Mouse (Mus musculus): ENCODE results near the gene Tor1a. TPM values are rescaled to one million over a fixed set of nuclear protein-coding genes. Genes with fewer than 3 reads are reported as not detected.
"Not testable (repeated sequence)": the region's sequence is repeated elsewhere in the genome, so short reads cannot be mapped to it uniquely, and the experiment has no call there.

The Tor1a gene
- total RNA-seq, 2 experiments from 2014 or later = 4.3 to 5.9 TPM

DNA sequence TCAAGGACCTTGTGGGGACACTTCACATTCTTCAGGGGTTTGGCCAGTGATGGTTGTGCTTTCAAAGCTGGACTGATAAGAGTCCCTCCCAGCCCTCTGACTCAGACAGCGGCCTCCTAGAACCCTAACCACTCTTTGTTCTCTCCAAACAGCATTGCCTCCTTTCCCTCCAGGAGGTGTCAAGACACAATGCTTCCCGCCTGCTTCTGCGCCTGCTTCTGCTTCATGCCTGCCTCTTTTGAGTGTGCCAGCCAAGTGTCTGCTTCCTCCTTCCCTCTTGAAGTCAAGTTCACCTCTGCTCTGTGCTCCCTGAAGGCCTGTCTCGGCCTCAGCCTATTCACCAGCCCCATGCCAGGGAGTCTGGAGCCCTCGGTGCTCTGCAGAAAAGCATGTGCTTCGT is 49.6 kb downstream of the Tor1a start:
- DNase-seq = no peak

GRCm38 (mm10) chr2:30917649-30918048 is 50.1 kb downstream of the Tor1a start:
- no peak for DNase-seq

DNA sequence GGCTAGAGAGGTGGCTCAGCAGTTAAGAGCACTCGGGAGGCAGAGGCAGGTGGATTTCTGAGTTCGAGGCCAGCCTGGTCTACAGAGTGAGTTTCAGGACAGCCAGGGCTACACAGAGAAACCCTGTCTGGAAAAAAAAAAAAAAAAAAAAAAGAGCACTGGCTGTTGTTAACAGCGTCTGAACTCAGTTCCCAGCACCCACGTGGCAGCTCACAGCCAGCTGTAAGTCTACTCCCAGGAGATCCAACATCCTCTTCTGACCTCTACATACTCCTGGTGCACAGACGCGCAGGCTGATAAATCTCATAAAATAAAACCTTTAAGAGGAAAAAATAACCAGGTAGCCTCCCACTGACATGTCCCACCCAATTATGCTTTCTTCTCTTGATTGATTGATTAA is 51.8 kb downstream of the Tor1a start:
- not testable (repeated sequence) for DNase-seq

- DNase-seq = no peak
These were observed 52.4 kb downstream of the Tor1a start for GRCm38 (mm10) chr2:30915376-30915775.

DNA sequence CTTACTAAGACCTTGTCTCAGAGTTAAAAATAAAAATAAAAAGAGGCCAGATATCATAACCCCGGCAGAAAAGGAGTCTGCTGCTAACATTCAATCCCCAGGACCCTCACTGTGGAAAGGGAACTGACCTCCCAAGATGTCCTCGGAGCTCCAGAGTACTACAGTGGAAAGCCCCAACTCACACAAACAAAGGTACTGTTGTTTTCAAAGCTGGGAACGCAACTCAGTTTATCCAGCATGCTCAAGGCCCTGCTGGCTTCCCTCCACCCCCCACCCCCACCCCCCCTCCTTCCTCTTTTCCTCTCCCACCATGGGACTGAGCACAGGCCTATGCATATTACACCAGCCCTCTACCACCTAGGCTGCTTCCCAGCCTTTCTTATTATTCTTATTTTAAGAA is 52.9 kb downstream of the Tor1a start:
- no peak for DNase-seq

GRCm38 (mm10) chr2:30913022-30913421 is 54.7 kb downstream of the Tor1a start:
- no peak for DNase-seq

- peak; percentile 72 for DNase-seq
These were observed 55.4 kb downstream of the Tor1a start for GRCm38 (mm10) chr2:30912291-30912773.

Other genes with a start within 250 kb of the Tor1a start
- gene 1700001O22Rik, start 164.3 kb downstream of the Tor1a start, total RNA-seq (2021) = 1 to 10 TPM in 1 of 2 experiments, under 1 TPM in 1; 0.72 to 1.5 TPM
- 10 to 100 TPM; 15.6 to 16.2 TPM for gene Ntmt1, start 160.1 kb downstream of the Tor1a start, total RNA-seq (2021)
- 1 to 10 TPM; 5.4 to 5.5 TPM for gene Asb6, start 137.6 kb downstream of the Tor1a start, total RNA-seq (2021)
- gene Prrx2, start 133.0 kb downstream of the Tor1a start, total RNA-seq (2021) = 1 to 10 TPM; 2.1 to 3.0 TPM
- 1 to 10 TPM; 4.1 to 6.9 TPM for gene Ptges, start 38.1 kb downstream of the Tor1a start, total RNA-seq (2021)
- gene Tor1b, start 15.0 kb downstream of the Tor1a start, total RNA-seq (2021) = 10 to 100 TPM; 19.0 to 19.3 TPM
- gene BC005624, start 14.3 kb upstream of the Tor1a start, total RNA-seq (2021) = 10 to 100 TPM; 21.2 to 21.3 TPM
- 10 to 100 TPM in 1 of 2 experiments, 1 to 10 TPM in 1; 8.4 to 14.3 TPM for gene Usp20, start 14.3 kb upstream of the Tor1a start, total RNA-seq (2021)
- gene Fnbp1, start 174.1 kb upstream of the Tor1a start, total RNA-seq (2021) = 10 to 100 TPM; 10.1 to 10.9 TPM
- gene Gpr107, start 184.4 kb upstream of the Tor1a start, total RNA-seq (2021) = 10 to 100 TPM; 24.1 to 24.8 TPM